Mouse (Mus musculus): ENCODE data around the gene Orai3.

DNA sequence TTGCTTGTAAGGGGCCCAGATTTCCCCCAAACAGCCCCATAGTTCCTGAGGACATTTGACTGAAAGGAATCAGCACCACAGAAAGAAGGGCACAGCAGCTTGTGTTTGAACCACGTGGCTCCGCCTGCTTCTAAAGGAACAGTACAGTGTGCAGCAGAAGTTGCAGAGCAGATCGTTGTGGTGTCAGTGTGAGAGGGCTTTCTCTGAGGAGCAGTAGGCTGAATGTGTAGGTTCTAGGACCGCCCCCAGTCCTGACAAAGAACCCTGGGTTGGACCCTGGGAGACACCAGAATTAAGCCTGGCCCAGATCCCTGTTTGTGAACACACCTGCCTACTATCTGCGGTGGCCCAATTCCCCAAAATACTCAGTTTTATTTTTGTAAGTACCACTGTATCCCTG lies 1.6 kb downstream of the Orai3 start:
- TF ChIP-seq IRF4 (IDR thresholded peaks at IDR 0.05; ENCODE audit: low read depth, low read length) (no peak), CTCF (conservative IDR thresholded peaks at IDR 0.05 in 1 of 2, IDR thresholded peaks at IDR 0.05 in 1 of 2; ENCODE audit: low read depth in 2 of 2, low read length in 2 of 2) (no peak)

All from CH12.LX (cell line).